ENCODE assay signal across 9 mouse cellular contexts in genomic region chr3:89522450-89523128, GRCm38 (mm10). TPM values are rescaled to one million over a fixed set of nuclear protein-coding genes. Genes with fewer than 3 reads are reported as not detected.
A peak's percentile ranks its signal among the peaks of the same experiment; 100 is the strongest.
DNase-seq lines count a peak whose midpoint lies in the region; ATAC-seq and TF ChIP-seq lines count a peak whose summit lies in the region.
"Had no signal": no experiment of that assay in that cellular context is flagged by ENCODE, and none has a peak within 500 bp of the region (broad histone marks: within the 10 kb centered on the region; RNA-seq: fewer than 3 reads in every experiment).

No protein-coding gene starts in this region.

- ATAC-seq in limb, embryonic 12.5 days (ENCODE audit: insufficient number of reproducible peaks, insufficient read depth, low FRiP score, low TSS enrichment, low read depth), result no peak
- ATAC-seq in activated CD4-positive, CD25-positive, alpha-beta regulatory T cell, adult 4 months, result no peak

- no peak overlapping the region for H3K27ac ChIP-seq in heart, adult 2 months
- no peak overlapping the region for H3K27ac ChIP-seq in limb, embryonic 12.5 days

- H3K4me2 ChIP-seq in limb, embryonic 12.5 days, result peak overlapping the region; percentile 95

- no peaks in the 10 kb centered on the region for H3K9me3 ChIP-seq in limb, embryonic 12.5 days

- TF ChIP-seq CTCF in heart, adult 2 months (IDR thresholded peaks at IDR 0.05), result no peak

- H3K4me1 ChIP-seq in heart, adult 2 months (ENCODE audit: control insufficient read depth, insufficient read depth, low read length), result 0 out of 2 replicates have a peak, but pooled peaks cover 1% of the 10 kb centered on the region
- peaks cover 43% of the 10 kb centered on the region for H3K4me1 ChIP-seq in limb, embryonic 12.5 days (replicated peaks)

- no peak for TF ChIP-seq POLR2A in heart, adult 2 months (IDR thresholded peaks at IDR 0.05; ENCODE audit: insufficient read depth, low read depth, low read length)

- H3K36me3 ChIP-seq in heart, adult 2 months (ENCODE audit: control insufficient read depth, insufficient read depth, low read length), result no peaks in the 10 kb centered on the region
- no peaks in the 10 kb centered on the region for H3K36me3 ChIP-seq in limb, embryonic 12.5 days

- intact Hi-C loops in heart, adult 2 months (cut with DNase I), result no loop called here

- H3K9ac ChIP-seq in heart, adult 2 months (ENCODE audit: low read depth, low read length), result no peak overlapping the region
- H3K9ac ChIP-seq in limb, embryonic 12.5 days (replicated peaks), result no peak overlapping the region

- WGBS in heart, adult 2 months, result 29% methylated on average over 6 of the region's 6 CpGs
- 28% methylated on average over 6 of the region's 6 CpGs for WGBS in limb, embryonic 12.5 days

- 0 out of 2 replicates have a peak, but pooled peaks cover 7% of the 10 kb centered on the region for H3K27me3 ChIP-seq in heart, adult 2 months (ENCODE audit: control insufficient read depth, insufficient read depth, low read length)
- H3K27me3 ChIP-seq in limb, embryonic 12.5 days, result peaks cover 51% of the 10 kb centered on the region

- H3K79me2 ChIP-seq in heart, adult 2 months (replicated peaks; ENCODE audit: control insufficient read depth, insufficient read depth, low read length), result no peaks in the 10 kb centered on the region

- H3K4me3 ChIP-seq in heart, adult 2 months, result no peak overlapping the region
- peak overlapping the region; percentile 45 for H3K4me3 ChIP-seq in limb, embryonic 12.5 days (replicated peaks)

- no peak for TF ChIP-seq EP300 in heart, adult 2 months (IDR thresholded peaks at IDR 0.05; ENCODE audit: insufficient read depth, low read depth, low read length)

- DNase-seq in 3T3-L1 (ENCODE audit: low read depth, low spot score), result peak; percentile 84
- peak; percentile 67 for DNase-seq in Muller cell, postnatal 12 days (ENCODE audit: inconsistent ontology term)
- peak; percentile 26 to 33 for DNase-seq in heart, adult 2 months
- DNase-seq in ovary, postnatal 10 days (ENCODE audit: low spot score), result no peak
- no peak for DNase-seq in urinary bladder, postnatal 25 days (ENCODE audit: low spot score)
- no peak for DNase-seq in lung, postnatal 36 days
- DNase-seq: kidney, adult 8-10 months had no signal

RNA-seq across cellular contexts. Expression of gene Kcnn3, which starts 2.6 kb away (rescaled TPM):
- total RNA-seq in heart, adult 2 months (2021), result 1 to 10 TPM; 2.0 to 3.3 TPM
- polyA plus RNA-seq in heart, adult 2 months (2012; rRNA removed), result 0.84 and 2.0 TPM in 2 replicates
- 1.6 and 1.9 TPM in 2 replicates for polyA plus RNA-seq in limb, embryonic 12.5 days (2016; fragmentation: Nextera tagmentation; extraction: Ambion mirVana)
- not detected for polyA plus RNA-seq in activated CD4-positive, CD25-positive, alpha-beta regulatory T cell, adult 4 months (2017; shearing (Covaris generic))

Comparison
In these comparisons a context has a peak if more than half of its experiments do, and no peak if none do; other contexts are left out.
1. DNase-seq: peak in 3T3-L1 (single experiment), Muller cell, postnatal 12 days (single experiment) and heart, adult 2 months (2 of 2); none in ovary, postnatal 10 days (single experiment), urinary bladder, postnatal 25 days (single experiment) and lung, postnatal 36 days (single experiment).